Mouse (Mus musculus) adipocyte (in vitro differentiated cells): Measurements from ENCODE around the gene Vwa5a.
A peak's percentile ranks its signal among the peaks of the same experiment; 100 is the strongest.

Experiments used
- DNase-seq: peaks from one replicate; pipeline ENCODE4 v3.0.0-alpha.2; 2016; ENCODE audit warnings: low spot score

The Vwa5a gene

GRCm38 (mm10) chr9:38718102-38718501 is at the start of gene Vwa5a:
TSS of gene Vwa5a (plus strand) at chr9:38718268.
- DNase-seq, result peak; percentile 82

DNA sequence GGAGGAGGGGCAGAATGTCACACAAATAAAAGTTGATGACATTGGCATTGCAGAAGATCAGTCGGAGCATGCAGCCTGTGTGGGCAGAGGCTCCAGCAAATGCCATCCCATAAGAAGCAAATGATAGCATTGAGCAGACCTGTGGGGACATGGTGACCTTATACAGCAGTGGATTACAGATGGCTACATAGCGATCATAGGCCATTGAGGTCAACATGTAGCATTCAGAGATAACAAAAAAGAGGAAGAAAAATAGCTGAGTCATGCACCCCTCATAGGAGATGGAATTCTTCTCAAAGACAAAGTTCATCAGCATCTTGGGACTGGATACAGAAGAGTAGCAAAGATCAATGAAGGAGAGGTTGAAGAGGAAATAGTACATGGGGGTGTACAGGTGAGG is 45.2 kb upstream of the Vwa5a start:
- DNase-seq, result no peak

DNA sequence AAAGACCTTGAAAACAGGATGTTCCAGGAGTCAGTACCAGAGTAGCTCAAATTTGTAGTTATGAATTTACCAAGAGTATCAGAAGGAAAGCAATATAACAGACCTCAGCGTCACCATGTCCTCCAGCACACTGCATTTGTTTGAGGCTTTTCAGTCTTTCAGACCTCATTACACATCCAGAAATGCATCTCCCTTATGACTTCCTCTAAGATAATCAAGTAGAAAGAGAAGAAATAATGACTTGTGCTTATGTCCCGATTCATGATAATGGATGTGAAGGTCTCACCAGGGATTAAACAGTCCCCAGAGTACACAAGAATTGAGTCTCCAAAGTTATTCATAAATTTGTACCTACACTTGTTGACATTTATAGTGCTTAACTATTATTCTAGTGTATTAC is 43.6 kb upstream of the Vwa5a start, which contains the start of gene Olfr918:
Gene Olfr918 (minus strand): TSS at position 101 of the 400 bp plus-strand sequence.
- no peak for DNase-seq

- peak; percentile 67 for DNase-seq
Observed at GRCm38 (mm10) chr9:38718927-38719441, 916 bp downstream of the Vwa5a start.

GRCm38 (mm10) chr9:38724044-38724443 is 6.0 kb downstream of the Vwa5a start:
- no peak for DNase-seq

DNA sequence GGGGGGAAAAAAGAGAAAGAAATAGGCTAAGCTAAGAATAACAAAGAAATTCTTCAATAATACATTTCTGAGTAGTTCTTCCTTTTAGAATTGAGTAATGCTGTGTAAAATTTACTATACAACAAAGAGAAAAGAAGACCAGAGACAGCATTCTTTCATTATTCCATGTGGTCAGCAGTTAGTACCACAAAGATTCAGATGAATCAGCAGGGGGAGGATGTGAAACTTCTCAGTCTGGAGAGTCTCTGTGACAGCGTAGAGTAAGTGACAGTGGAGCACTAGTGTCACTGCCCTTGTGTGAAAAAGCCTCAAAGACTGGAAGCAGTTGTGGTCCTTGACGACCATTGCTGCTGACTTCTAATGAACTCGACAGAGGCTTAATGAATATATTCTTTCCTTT is 10.2 kb downstream of the Vwa5a start:
- DNase-seq, result no peak

DNA sequence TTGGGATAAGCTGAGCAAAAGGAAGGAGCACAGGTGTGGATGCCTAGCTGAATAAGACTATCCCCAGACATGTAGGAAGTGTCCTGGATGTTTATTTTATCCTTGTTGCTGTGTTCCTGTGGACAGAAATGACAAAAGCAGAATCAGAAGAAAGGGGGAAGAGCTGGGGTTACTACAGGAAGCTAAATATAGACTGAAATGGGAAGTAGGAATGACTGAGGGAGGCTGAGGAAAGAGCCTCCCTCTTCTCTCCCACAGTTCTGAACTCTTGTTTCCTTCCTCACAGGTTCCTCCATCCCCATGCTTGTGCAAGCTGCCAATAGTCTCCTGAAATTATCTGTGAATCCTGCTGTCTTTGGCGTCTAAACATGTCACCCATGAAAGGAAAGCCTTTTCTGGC is 23.3 kb downstream of the Vwa5a start:
- no peak for DNase-seq

DNA sequence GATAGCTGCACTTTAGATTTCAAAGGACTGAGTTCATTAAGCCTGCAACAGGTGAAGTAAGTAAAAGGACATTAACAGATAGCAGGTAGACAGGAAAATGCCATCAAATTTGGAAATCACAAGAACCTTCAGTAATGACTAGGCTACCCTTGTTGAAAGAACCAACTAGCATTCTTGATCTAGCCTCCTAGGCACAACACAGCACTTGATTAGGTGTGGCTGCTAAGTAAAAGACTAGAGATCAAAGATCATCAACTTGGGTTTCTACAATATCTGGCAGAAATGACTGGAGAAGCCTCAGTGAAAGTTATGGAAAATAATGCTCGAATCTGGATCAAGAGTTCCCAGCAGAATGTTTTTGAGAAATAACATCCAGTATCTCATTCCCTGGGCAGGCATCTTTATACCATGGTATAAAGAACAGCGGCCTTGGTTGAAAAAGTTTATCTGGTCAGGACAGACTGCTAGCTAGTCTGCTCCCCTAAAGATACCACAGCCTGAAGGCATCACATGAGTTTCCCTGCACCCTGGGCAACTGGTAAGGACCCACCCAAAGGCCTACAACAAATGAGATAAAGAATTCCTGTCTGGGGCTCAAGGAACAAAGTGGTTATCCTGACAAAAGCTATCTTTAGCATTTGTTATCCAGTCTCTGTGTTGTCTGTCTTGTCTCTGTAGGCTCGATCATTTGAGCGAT is 26.7 kb downstream of the Vwa5a start:
- no peak for DNase-seq

DNA sequence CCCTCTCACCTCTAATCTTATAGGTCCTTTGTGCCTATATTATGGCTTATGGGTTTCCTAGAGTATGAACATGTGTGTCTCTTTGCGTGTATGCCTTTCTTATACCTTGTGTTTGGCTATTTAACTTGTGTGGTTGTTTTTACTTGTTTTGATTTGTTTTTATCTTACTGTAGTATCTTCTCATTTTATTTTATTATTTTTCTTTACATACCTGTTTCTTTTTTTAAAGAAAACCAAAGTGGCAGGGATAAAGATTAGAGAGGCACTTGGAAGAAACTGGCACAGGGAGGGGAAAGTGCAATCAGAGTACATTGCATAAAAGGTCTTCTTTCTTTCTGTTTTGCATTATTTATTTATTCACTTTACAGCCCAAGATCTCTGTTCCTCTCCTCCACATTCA is 33.9 kb downstream of the Vwa5a start, which contains the start of gene Olfr920:
Gene Olfr920 (plus strand): TSS at position 301 of the 400 bp plus-strand sequence.
- DNase-seq, result no peak

- DNase-seq, result no peak
Observed at GRCm38 (mm10) chr9:38772768-38773167, 54.7 kb downstream of the Vwa5a start, which contains the start of gene Olfr921. TSS of gene Olfr921 (plus strand) at chr9:38773068.

- DNase-seq, result no peak
Observed at GRCm38 (mm10) chr9:38792689-38793088, 74.6 kb downstream of the Vwa5a start.
